33 mouse cellular contexts compared by ENCODE assay signal in genomic region chr11:106550398-106550797, GRCm38 (mm10).
"Had no signal": no experiment of that assay in that cellular context is flagged by ENCODE, and none has a peak within 500 bp of the region (broad histone marks: within the 10 kb centered on the region; RNA-seq: fewer than 3 reads in every experiment).

No protein-coding gene starts in this region.

- ATAC-seq: hindbrain, embryonic 16.5 days; hindbrain, postnatal 0 days; inflammation-experienced regulatory T-cells, adult 6 months; intestine, embryonic 15.5 days; intestine, embryonic 16.5 days; intestine, postnatal 0 days had no signal

- H3K9me3 ChIP-seq: heart, embryonic 12.5 days; heart, embryonic 13.5 days; heart, embryonic 15.5 days; hindbrain, embryonic 10.5 days; hindbrain, embryonic 12.5 days; hindbrain, embryonic 13.5 days; hindbrain, embryonic 15.5 days; intestine, embryonic 15.5 days; kidney, embryonic 15.5 days had no signal

- H3K4me3 ChIP-seq: heart, embryonic 12.5 days; heart, embryonic 13.5 days; heart, embryonic 15.5 days; hindbrain, embryonic 10.5 days; hindbrain, embryonic 12.5 days; hindbrain, embryonic 13.5 days; hindbrain, embryonic 15.5 days; intestine, embryonic 15.5 days; kidney, embryonic 15.5 days; layer of hippocampus, adult 2 months had no signal

- H3K27ac ChIP-seq: heart, embryonic 13.5 days; heart, embryonic 15.5 days; hindbrain, embryonic 10.5 days; hindbrain, embryonic 12.5 days; hindbrain, embryonic 13.5 days; hindbrain, embryonic 14.5 days; hindbrain, embryonic 15.5 days; hindbrain, postnatal 0 days; intestine, embryonic 15.5 days; kidney, embryonic 15.5 days; kidney, postnatal 0 days; layer of hippocampus, adult 2 months had no signal

- H3K4me1 ChIP-seq: hindbrain, embryonic 12.5 days; hindbrain, embryonic 15.5 days; intestine, embryonic 15.5 days had no signal

- DNase-seq: heart, postnatal 10 days; heart, postnatal 14 days; heart, postnatal 36 days; heart, postnatal 4 days; kidney, adult 11 months; kidney, adult 18-20 months; kidney, adult 2 months; kidney, adult 8-10 months; kidney, adult 9 months; kidney, postnatal 10 days; kidney, postnatal 14 days; kidney, postnatal 25 days; kidney, postnatal 36 days; kidney, postnatal 4 days; layer of hippocampus, adult 9-11 months; layer of hippocampus, postnatal 36 days had no signal

- H3K36me3 ChIP-seq: intestine, embryonic 15.5 days had no signal

- H3K27me3 ChIP-seq: heart, embryonic 12.5 days; heart, embryonic 13.5 days; heart, embryonic 15.5 days; hindbrain, embryonic 12.5 days; hindbrain, embryonic 13.5 days; hindbrain, embryonic 15.5 days; intestine, embryonic 15.5 days; kidney, embryonic 15.5 days had no signal
